Mouse (Mus musculus) ES-Bruce4 (cell line): ENCODE measurements around the gene Pcdh11x.

Experiments used
- CTCF ChIP-seq: IDR thresholded peaks from one replicate; pipeline ENCODE4 v1.8.1; 2011; ENCODE audit warnings: low read depth, low read length
- EP300 ChIP-seq: IDR thresholded peaks from 2 replicates; pipeline ENCODE4 v1.6.1; 2011; ENCODE audit warnings: low read depth, low read length; ENCODE audit not compliant: insufficient read depth
- POLR2A ChIP-seq: IDR thresholded peaks from one replicate; pipeline ENCODE4 v1.8.1; 2011; ENCODE audit warnings: low read length; ENCODE audit not compliant: insufficient read depth

DNA sequence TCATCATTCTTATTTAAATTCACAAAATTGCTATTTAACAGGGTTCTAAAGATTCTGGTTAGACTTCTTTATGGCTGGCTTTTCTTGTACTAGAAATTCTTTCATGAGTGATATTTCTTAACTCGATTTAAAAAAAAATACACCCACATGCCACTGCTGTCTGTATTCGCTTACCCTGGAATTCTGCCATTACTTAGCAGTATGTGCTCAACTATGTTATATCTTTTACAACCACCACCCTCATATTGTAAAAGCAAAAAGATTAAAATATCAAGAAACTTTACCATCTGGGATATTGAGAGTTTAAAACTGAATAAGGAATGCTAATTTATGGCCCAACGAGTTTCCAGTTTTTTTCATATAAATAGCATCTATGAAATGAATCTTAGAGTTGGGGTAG lies 234.9 kb downstream of the Pcdh11x start:
- TF ChIP-seq CTCF (no peak), EP300 (no peak), POLR2A (no peak)
